Mouse (Mus musculus): ENCODE data around the gene Glb1l. TPM values are rescaled to one million over a fixed set of nuclear protein-coding genes. Genes with fewer than 3 reads are reported as not detected.
"Not testable (repeated sequence)": the region's sequence is repeated elsewhere in the genome, so short reads cannot be mapped to it uniquely, and the experiment has no call there.

Gene Glb1l
- polyA plus RNA-seq, 1 experiment from 2014 or later: 15.1 TPM

DNA sequence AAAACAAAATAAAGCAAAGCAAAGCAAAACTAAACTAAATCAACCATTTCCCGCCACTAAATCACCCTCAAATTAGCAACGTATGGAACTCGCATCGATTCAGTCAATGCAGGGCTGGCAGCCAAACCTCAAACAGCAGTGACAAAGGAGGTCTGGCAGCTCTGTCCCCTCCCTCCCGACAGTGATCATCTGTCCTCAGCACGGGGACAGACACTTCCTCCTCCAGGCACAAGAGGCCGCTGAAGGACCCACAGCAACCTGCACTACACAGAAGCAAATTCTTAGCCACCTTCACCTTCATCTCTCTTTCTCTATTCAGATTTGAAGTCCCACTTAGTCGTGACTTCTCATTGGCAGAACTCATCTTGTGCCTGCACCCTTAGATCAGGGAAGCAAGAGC is 24.0 kb upstream of the Glb1l start:
- H3K4me3 ChIP-seq (ENCODE audit: low read depth, low read length): no peak overlapping the region
- no peaks in the 10 kb centered on the region for H3K9me3 ChIP-seq (ENCODE audit: control insufficient read depth, low read length)
- H3K4me2 ChIP-seq (ENCODE audit: low read length): no peak overlapping the region
- DNase-seq (ENCODE audit: low spot score): no peak
- H3K9ac ChIP-seq (ENCODE audit: low read length): no peak overlapping the region
- H3K27ac ChIP-seq (ENCODE audit: low read depth): no peak overlapping the region
- H3K27me3 ChIP-seq (replicated peaks; ENCODE audit: control insufficient read depth, insufficient read depth, low read length): no peaks in the 10 kb centered on the region
- peaks cover 6% of the 10 kb centered on the region; the same call in 1 of the 2 replicates for H3K4me1 ChIP-seq (replicated peaks; ENCODE audit: control insufficient read depth, insufficient read depth, low read length)
- H3K36me3 ChIP-seq (ENCODE audit: control insufficient read depth, insufficient read depth, low read length): no peaks in the 10 kb centered on the region
- no peak for ATAC-seq (replicated peaks; ENCODE audit: low FRiP score, low TSS enrichment, low read depth)
- WGBS: 3% methylated on average over 8 of the region's 8 CpGs

DNA sequence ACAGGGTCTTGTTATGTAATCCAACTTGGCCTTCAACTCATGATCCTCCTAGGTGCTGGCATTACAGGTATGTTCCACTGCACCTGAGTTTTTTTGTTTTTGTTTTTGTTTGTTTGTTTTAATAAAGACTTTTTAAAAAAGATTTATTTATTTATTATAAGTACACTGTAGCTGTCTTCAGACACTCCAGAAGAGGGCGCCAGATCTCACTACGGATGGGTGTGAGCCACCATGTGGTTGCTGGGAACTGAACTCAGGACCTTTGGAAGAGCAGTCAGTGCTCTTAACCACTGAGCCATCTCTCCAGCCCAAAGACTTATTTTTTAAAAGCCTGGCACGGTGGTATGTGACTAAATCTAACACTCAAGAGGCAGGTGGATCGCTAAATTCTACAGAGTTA is 21.9 kb upstream of the Glb1l start:
- not testable (repeated sequence) for H3K9ac ChIP-seq (ENCODE audit: low read length); H3K36me3 ChIP-seq (ENCODE audit: control insufficient read depth, insufficient read depth, low read length); H3K4me1 ChIP-seq (replicated peaks; ENCODE audit: control insufficient read depth, insufficient read depth, low read length); H3K4me2 ChIP-seq (ENCODE audit: low read length); H3K27ac ChIP-seq (ENCODE audit: low read depth); H3K4me3 ChIP-seq (ENCODE audit: low read depth, low read length); H3K9me3 ChIP-seq (ENCODE audit: control insufficient read depth, low read length); H3K27me3 ChIP-seq (replicated peaks; ENCODE audit: control insufficient read depth, insufficient read depth, low read length); DNase-seq (ENCODE audit: low spot score); ATAC-seq (replicated peaks; ENCODE audit: low FRiP score, low TSS enrichment, low read depth)
- 73% methylated on average over 4 of the region's 4 CpGs for WGBS

DNA sequence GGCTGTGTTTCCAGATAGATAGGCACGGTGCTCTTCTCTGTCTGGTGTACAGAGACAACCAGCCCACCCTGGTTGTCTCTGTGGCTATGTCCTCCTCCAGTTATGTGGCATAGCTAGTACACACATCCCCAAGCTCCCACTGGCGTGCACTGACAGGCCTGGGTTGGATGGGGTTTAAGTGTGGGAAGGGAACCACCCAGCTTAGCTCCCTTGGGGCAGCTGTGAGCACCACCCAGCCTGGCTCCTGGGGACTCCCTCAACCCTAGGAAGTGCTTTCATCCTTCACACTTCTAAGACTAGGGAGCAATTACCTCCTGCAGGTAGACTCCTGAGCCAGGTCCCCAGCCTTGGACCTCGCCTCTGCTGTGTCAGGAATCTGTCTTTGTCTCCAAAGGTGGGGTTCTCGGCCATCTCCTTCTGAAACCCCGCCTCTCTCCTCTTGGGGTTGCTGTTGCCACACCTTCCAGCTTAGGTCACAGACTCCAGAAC is 21.1 kb upstream of the Glb1l start, which contains the start of gene A630095N17Rik:
TSS of gene A630095N17Rik (minus strand) at position 439 of the 489 bp plus-strand sequence.
- ATAC-seq (replicated peaks; ENCODE audit: low FRiP score, low TSS enrichment, low read depth): no peak
- 66% methylated on average over 5 of the region's 5 CpGs for WGBS

DNA sequence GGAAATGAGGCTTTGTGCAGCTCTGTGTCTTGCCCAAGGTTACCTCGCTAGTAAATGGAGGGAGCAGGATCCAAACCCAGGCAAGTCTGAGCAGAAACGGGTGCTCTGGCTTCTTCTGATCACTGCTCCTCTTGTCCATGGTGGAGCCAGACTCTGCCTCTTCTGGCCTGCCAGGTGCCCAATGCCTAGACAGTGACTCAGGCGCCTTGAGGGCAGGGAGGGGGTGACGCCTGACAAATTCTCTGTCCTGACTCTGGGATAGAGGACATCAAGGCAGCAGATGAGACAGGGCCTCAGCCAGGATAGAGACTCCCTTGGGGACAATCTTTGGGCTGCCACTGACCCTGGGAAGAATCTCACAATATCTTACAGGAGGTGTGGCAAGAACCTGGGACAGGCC is 20.6 kb upstream of the Glb1l start:
- DNase-seq (ENCODE audit: low spot score): no peak
- 76% methylated on average over 4 of the region's 4 CpGs for WGBS
- ATAC-seq (replicated peaks; ENCODE audit: low FRiP score, low TSS enrichment, low read depth): no peak
- no peak overlapping the region for H3K4me2 ChIP-seq (ENCODE audit: low read length)
- no peaks in the 10 kb centered on the region for H3K9me3 ChIP-seq (ENCODE audit: control insufficient read depth, low read length)
- no peaks in the 10 kb centered on the region; the same call in 1 of the 2 replicates for H3K4me1 ChIP-seq (replicated peaks; ENCODE audit: control insufficient read depth, insufficient read depth, low read length)
- H3K4me3 ChIP-seq (ENCODE audit: low read depth, low read length): no peak overlapping the region
- H3K9ac ChIP-seq (ENCODE audit: low read length): no peak overlapping the region
- no peaks in the 10 kb centered on the region for H3K36me3 ChIP-seq (ENCODE audit: control insufficient read depth, insufficient read depth, low read length)
- H3K27ac ChIP-seq (ENCODE audit: low read depth): no peak overlapping the region
- no peaks in the 10 kb centered on the region for H3K27me3 ChIP-seq (replicated peaks; ENCODE audit: control insufficient read depth, insufficient read depth, low read length)

More for the DNA sequence above, 21.1 kb upstream of the Glb1l start, which contains the start of gene A630095N17Rik:
- Histone ChIP-seq H3K4me2 (ENCODE audit: low read length) (no peak within 1 kb of the TSS), H3K4me3 (ENCODE audit: low read depth, low read length) (no peak within 1 kb of the TSS), H3K27me3 (replicated peaks; ENCODE audit: control insufficient read depth, insufficient read depth, low read length) (no peaks in the 10 kb centered on the region), H3K36me3 (ENCODE audit: control insufficient read depth, insufficient read depth, low read length) (no peaks in the 10 kb centered on the region), H3K9me3 (ENCODE audit: control insufficient read depth, low read length) (no peaks in the 10 kb centered on the region), H3K27ac (ENCODE audit: low read depth) (no peak within 1 kb of the TSS), H3K9ac (ENCODE audit: low read length) (no peak within 1 kb of the TSS), H3K4me1 (replicated peaks; ENCODE audit: control insufficient read depth, insufficient read depth, low read length) (no peaks in the 10 kb centered on the region; the same call in 1 of the 2 replicates)
- DNase-seq (ENCODE audit: low spot score): no peak

DNA sequence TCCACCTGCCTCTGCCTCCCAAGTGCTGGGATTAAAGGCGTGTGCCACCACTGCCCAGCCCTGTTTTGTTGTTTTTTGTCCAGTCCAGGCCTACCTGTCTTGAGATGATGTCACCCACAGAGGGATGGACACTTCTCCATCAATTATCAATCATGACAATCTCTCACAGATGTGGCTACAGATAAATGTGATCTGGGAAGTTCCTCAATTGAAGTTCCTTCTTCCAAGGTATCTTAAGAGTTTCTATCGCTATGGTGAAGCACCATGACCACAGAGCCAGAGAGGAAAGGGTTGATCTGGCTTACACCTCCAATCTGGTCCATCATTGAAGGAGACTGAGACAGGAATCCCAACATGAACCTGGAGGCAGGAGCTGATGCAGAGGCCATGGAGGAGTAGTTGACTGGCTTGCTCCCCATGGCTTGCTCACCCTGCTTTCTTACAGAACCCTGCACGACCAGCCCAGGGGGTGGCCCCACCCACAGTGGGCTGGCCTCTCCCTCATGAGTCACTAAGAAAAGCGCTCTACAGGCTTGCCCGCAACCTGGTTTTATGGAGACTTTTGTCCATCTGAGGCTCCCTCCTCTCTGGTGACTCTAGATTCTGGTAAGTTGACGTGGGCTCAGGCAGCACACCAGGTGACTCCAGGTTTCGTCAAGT is 19.9 kb upstream of the Glb1l start:
- H3K36me3 ChIP-seq (ENCODE audit: control insufficient read depth, insufficient read depth, low read length): no peaks in the 10 kb centered on the region
- ATAC-seq (replicated peaks; ENCODE audit: low FRiP score, low TSS enrichment, low read depth) (no peak), DNase-seq (ENCODE audit: low spot score) (no peak)
- no peak overlapping the region for H3K27ac ChIP-seq (ENCODE audit: low read depth)
- H3K27me3 ChIP-seq (replicated peaks; ENCODE audit: control insufficient read depth, insufficient read depth, low read length): no peaks in the 10 kb centered on the region
- no peaks in the 10 kb centered on the region for H3K4me1 ChIP-seq (replicated peaks; ENCODE audit: control insufficient read depth, insufficient read depth, low read length)
- no peak overlapping the region for H3K9ac ChIP-seq (ENCODE audit: low read length)
- no peak overlapping the region for H3K4me2 ChIP-seq (ENCODE audit: low read length)
- WGBS: 72% methylated on average over 7 of the region's 7 CpGs
- no peaks in the 10 kb centered on the region for H3K9me3 ChIP-seq (ENCODE audit: control insufficient read depth, low read length)
- no peak overlapping the region for H3K4me3 ChIP-seq (ENCODE audit: low read depth, low read length)

DNA sequence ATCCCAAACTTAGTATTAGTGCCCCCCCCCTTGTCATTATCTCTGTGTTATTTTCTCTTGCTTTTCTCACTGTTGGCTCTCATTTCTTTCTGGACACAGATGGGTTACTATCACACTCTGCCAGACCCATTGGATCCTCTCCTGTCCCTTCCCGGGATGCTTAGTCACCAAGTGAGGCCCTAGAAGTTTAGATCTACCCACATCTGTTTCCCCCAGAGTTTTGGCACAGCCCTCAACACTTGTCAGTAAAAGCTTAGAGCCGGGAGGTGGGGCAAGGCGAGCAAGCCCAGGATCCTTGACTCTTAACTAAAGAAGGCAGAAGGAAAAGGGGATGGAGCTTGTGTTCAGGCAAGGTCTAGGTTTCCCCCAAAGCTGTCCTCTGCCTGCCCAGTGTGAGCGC is 18.5 kb upstream of the Glb1l start:
- Histone ChIP-seq H3K9me3 (ENCODE audit: control insufficient read depth, low read length) (no peaks in the 10 kb centered on the region), H3K4me1 (replicated peaks; ENCODE audit: control insufficient read depth, insufficient read depth, low read length) (no peaks in the 10 kb centered on the region), H3K27me3 (replicated peaks; ENCODE audit: control insufficient read depth, insufficient read depth, low read length) (no peaks in the 10 kb centered on the region), H3K9ac (ENCODE audit: low read length) (no peak overlapping the region), H3K36me3 (ENCODE audit: control insufficient read depth, insufficient read depth, low read length) (no peaks in the 10 kb centered on the region), H3K4me3 (ENCODE audit: low read depth, low read length) (no peak overlapping the region), H3K4me2 (ENCODE audit: low read length) (no peak overlapping the region), H3K27ac (ENCODE audit: low read depth) (no peak overlapping the region)
- no peak for DNase-seq (ENCODE audit: low spot score)
- ATAC-seq (replicated peaks; ENCODE audit: low FRiP score, low TSS enrichment, low read depth): no peak
- WGBS: 67% methylated on average over 4 of the region's 4 CpGs

DNA sequence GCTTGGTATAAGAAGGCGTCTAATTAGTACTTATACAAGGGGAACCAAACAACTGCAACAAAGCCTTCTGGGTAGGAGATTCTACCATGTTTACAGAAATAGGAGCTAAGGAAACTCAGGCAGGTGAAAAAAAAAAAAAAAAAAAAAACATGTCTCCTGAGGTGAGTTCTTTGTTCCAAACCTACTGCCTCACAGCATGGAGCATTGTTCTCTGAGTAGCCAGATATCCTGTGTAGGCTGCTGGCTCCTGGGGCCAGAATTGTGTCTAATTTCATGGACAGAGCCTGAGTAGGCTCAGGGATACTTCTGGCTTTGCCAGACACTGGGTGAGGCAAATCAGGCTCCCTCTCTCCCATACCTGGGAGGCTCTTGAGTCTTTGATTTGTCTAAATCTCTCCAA is 17.0 kb upstream of the Glb1l start:
- H3K4me2 ChIP-seq (ENCODE audit: low read length): no peak overlapping the region
- WGBS: 80% methylated on average over 1 of the region's 1 CpGs

DNA sequence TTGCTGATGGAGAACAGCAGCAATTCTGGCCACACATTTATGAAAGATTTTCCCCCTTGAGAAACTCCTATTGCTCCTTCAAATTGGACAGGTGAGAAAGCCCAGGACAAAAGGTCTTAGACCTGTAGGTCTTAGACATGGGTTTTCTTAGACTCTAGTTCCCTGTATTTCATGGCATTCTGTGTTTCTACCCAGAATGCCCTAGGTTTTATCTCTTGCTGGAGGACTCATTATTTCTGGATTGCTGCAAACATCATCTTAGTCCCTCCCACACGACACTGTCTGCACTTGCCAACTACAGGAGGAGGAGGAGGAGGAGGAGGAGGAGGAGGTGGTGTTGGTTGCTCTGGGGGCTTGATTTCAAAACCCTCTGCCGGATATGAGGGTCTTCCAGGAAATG is 15.5 kb upstream of the Glb1l start:
- ATAC-seq (replicated peaks; ENCODE audit: low FRiP score, low TSS enrichment, low read depth): no peak
- H3K4me2 ChIP-seq (ENCODE audit: low read length): no peak overlapping the region

More for the DNA sequence above, 17.0 kb upstream of the Glb1l start:
- Histone ChIP-seq H3K9ac (ENCODE audit: low read length) (no peak overlapping the region), H3K27ac (ENCODE audit: low read depth) (no peak overlapping the region), H3K36me3 (ENCODE audit: control insufficient read depth, insufficient read depth, low read length) (no peaks in the 10 kb centered on the region), H3K9me3 (ENCODE audit: control insufficient read depth, low read length) (no peaks in the 10 kb centered on the region), H3K4me3 (ENCODE audit: low read depth, low read length) (no peak overlapping the region), H3K4me1 (replicated peaks; ENCODE audit: control insufficient read depth, insufficient read depth, low read length) (no peaks in the 10 kb centered on the region), H3K27me3 (replicated peaks; ENCODE audit: control insufficient read depth, insufficient read depth, low read length) (no peaks in the 10 kb centered on the region)
- ATAC-seq (replicated peaks; ENCODE audit: low FRiP score, low TSS enrichment, low read depth): no peak
- no peak for DNase-seq (ENCODE audit: low spot score)

DNA sequence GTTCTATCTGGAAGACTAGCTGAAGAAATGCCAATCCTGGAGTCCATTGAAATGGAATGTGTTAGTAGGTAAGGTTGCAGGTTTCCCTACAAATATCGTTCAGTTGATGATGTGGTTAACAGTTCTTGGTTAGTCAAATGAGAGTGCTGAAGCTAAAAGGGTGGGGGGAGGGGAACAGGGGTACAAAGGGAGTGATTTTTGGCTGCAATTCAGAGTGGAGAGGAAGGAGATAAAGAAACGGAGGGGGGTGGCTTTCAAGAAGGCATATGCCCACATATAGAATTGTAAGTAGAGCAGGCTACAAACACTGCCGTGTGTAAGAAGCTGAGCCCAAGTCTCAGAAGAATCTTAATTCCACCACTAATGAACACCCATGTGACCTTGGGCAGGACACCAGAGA is 14.9 kb upstream of the Glb1l start:
- DNase-seq (ENCODE audit: low spot score) (no peak), ATAC-seq (replicated peaks; ENCODE audit: low FRiP score, low TSS enrichment, low read depth) (no peak)
- H3K4me2 ChIP-seq (ENCODE audit: low read length): no peak overlapping the region
- no peaks in the 10 kb centered on the region for H3K9me3 ChIP-seq (ENCODE audit: control insufficient read depth, low read length)
- 79% methylated on average over 3 of the region's 3 CpGs for WGBS
- H3K36me3 ChIP-seq (ENCODE audit: control insufficient read depth, insufficient read depth, low read length): no peaks in the 10 kb centered on the region
- peaks cover 10% of the 10 kb centered on the region for H3K27me3 ChIP-seq (replicated peaks; ENCODE audit: control insufficient read depth, insufficient read depth, low read length)
- H3K27ac ChIP-seq (ENCODE audit: low read depth): no peak overlapping the region
- no peak overlapping the region for H3K4me3 ChIP-seq (ENCODE audit: low read depth, low read length)
- H3K4me1 ChIP-seq (replicated peaks; ENCODE audit: control insufficient read depth, insufficient read depth, low read length): no peaks in the 10 kb centered on the region
- no peak overlapping the region for H3K9ac ChIP-seq (ENCODE audit: low read length)

More for the DNA sequence above, 15.5 kb upstream of the Glb1l start:
- WGBS: 58% methylated on average over 2 of the region's 2 CpGs
- Histone ChIP-seq H3K27ac (ENCODE audit: low read depth) (no peak overlapping the region), H3K36me3 (ENCODE audit: control insufficient read depth, insufficient read depth, low read length) (no peaks in the 10 kb centered on the region), H3K9ac (ENCODE audit: low read length) (no peak overlapping the region), H3K27me3 (replicated peaks; ENCODE audit: control insufficient read depth, insufficient read depth, low read length) (peaks cover 4% of the 10 kb centered on the region), H3K4me3 (ENCODE audit: low read depth, low read length) (no peak overlapping the region), H3K4me1 (replicated peaks; ENCODE audit: control insufficient read depth, insufficient read depth, low read length) (no peaks in the 10 kb centered on the region), H3K9me3 (ENCODE audit: control insufficient read depth, low read length) (no peaks in the 10 kb centered on the region)
- no peak for DNase-seq (ENCODE audit: low spot score)
